Mouse (Mus musculus): ENCODE results near the gene Pfn1. TPM values are rescaled to one million over a fixed set of nuclear protein-coding genes. Genes with fewer than 3 reads are reported as not detected.

Pfn1 gene
- polyA plus RNA-seq, 1 experiment: 9,580 TPM

- no peaks in the 10 kb centered on the region for H3K9me3 ChIP-seq
- no peak overlapping the region for H3K4me3 ChIP-seq (replicated peaks)
- H3K4me1 ChIP-seq: peaks cover 40% of the 10 kb centered on the region
- H3K36me3 ChIP-seq (replicated peaks; ENCODE audit: low read length): peaks cover 17% of the 10 kb centered on the region
- TF ChIP-seq FLI1 (IDR thresholded peaks at IDR 0.05; ENCODE audit: low read length): no peak
- TF ChIP-seq GATA1 (IDR thresholded peaks at IDR 0.05; ENCODE audit: borderline replicate concordance, low read length): no peak
- peaks cover 22% of the 10 kb centered on the region for H3K27me3 ChIP-seq (replicated peaks)
Measured at GRCm38 (mm10) chr11:70689578-70689977, 35.1 kb upstream of the Pfn1 start.

GRCm38 (mm10) chr11:70688372-70688771 is 33.9 kb upstream of the Pfn1 start:
- H3K27me3 ChIP-seq (replicated peaks): peaks cover 16% of the 10 kb centered on the region
- no peaks in the 10 kb centered on the region for H3K9me3 ChIP-seq
- peaks cover 48% of the 10 kb centered on the region for H3K4me1 ChIP-seq
- peaks cover 29% of the 10 kb centered on the region for H3K36me3 ChIP-seq (replicated peaks; ENCODE audit: low read length)
- no peak for TF ChIP-seq GATA1 (IDR thresholded peaks at IDR 0.05; ENCODE audit: borderline replicate concordance, low read length)
- TF ChIP-seq FLI1 (IDR thresholded peaks at IDR 0.05; ENCODE audit: low read length): no peak
- H3K4me3 ChIP-seq (replicated peaks): peak overlapping the region; percentile 95

GRCm38 (mm10) chr11:70687601-70688199 is 33.3 kb upstream of the Pfn1 start, which contains the start of gene Camta2:
Gene Camta2 (minus strand): TSS chr11:70688105.
- TF ChIP-seq FLI1 (IDR thresholded peaks at IDR 0.05; ENCODE audit: low read length) (no peak), GATA1 (IDR thresholded peaks at IDR 0.05; ENCODE audit: borderline replicate concordance, low read length) (no peak)
- H3K9me3 ChIP-seq: no peaks in the 10 kb centered on the region
- H3K4me3 ChIP-seq (replicated peaks): peak within 1 kb of the TSS; percentile 95
- H3K27me3 ChIP-seq (replicated peaks): peaks cover 15% of the 10 kb centered on the region
- H3K4me1 ChIP-seq: peaks cover 54% of the 10 kb centered on the region
- peaks cover 36% of the 10 kb centered on the region for H3K36me3 ChIP-seq (replicated peaks; ENCODE audit: low read length)

GRCm38 (mm10) chr11:70686901-70687566 is 32.6 kb upstream of the Pfn1 start:
- Histone ChIP-seq H3K9me3 (no peaks in the 10 kb centered on the region), H3K27me3 (replicated peaks) (peaks cover 13% of the 10 kb centered on the region), H3K4me3 (replicated peaks) (peak overlapping the region; percentile 95), H3K36me3 (replicated peaks; ENCODE audit: low read length) (peaks cover 43% of the 10 kb centered on the region), H3K4me1 (peaks cover 61% of the 10 kb centered on the region)
- TF ChIP-seq FLI1 (IDR thresholded peaks at IDR 0.05; ENCODE audit: low read length) (no peak), GATA1 (IDR thresholded peaks at IDR 0.05; ENCODE audit: borderline replicate concordance, low read length) (no peak)

GRCm38 (mm10) chr11:70683640-70684039 is 29.2 kb upstream of the Pfn1 start:
- Histone ChIP-seq H3K9me3 (no peaks in the 10 kb centered on the region), H3K27me3 (replicated peaks) (no peaks in the 10 kb centered on the region), H3K4me1 (peaks cover 74% of the 10 kb centered on the region), H3K4me3 (replicated peaks) (no peak overlapping the region), H3K36me3 (replicated peaks; ENCODE audit: low read length) (peaks cover 76% of the 10 kb centered on the region)
- no peak for TF ChIP-seq FLI1 (IDR thresholded peaks at IDR 0.05; ENCODE audit: low read length)
- TF ChIP-seq GATA1 (IDR thresholded peaks at IDR 0.05; ENCODE audit: borderline replicate concordance, low read length): no peak

GRCm38 (mm10) chr11:70681897-70682581 is 27.6 kb upstream of the Pfn1 start:
- Histone ChIP-seq H3K36me3 (replicated peaks; ENCODE audit: low read length) (peaks cover 91% of the 10 kb centered on the region), H3K9me3 (no peaks in the 10 kb centered on the region), H3K27me3 (replicated peaks) (no peaks in the 10 kb centered on the region), H3K4me1 (peaks cover 66% of the 10 kb centered on the region), H3K4me3 (replicated peaks) (no peak overlapping the region)
- TF ChIP-seq GATA1 (IDR thresholded peaks at IDR 0.05; ENCODE audit: borderline replicate concordance, low read length) (no peak), FLI1 (IDR thresholded peaks at IDR 0.05; ENCODE audit: low read length) (no peak)

- no peak overlapping the region for H3K4me3 ChIP-seq (replicated peaks)
- H3K4me1 ChIP-seq: peaks cover 62% of the 10 kb centered on the region
- no peak for TF ChIP-seq FLI1 (IDR thresholded peaks at IDR 0.05; ENCODE audit: low read length)
- TF ChIP-seq GATA1 (IDR thresholded peaks at IDR 0.05; ENCODE audit: borderline replicate concordance, low read length): no peak
- H3K36me3 ChIP-seq (replicated peaks; ENCODE audit: low read length): peaks cover 98% of the 10 kb centered on the region
- no peaks in the 10 kb centered on the region for H3K9me3 ChIP-seq
- no peaks in the 10 kb centered on the region for H3K27me3 ChIP-seq (replicated peaks)
Measured at GRCm38 (mm10) chr11:70681170-70681569, 26.7 kb upstream of the Pfn1 start.

- H3K36me3 ChIP-seq (replicated peaks; ENCODE audit: low read length): peaks cover 98% of the 10 kb centered on the region
Measured at GRCm38 (mm10) chr11:70679894-70680293, 25.4 kb upstream of the Pfn1 start.

GRCm38 (mm10) chr11:70679361-70679760 is 24.9 kb upstream of the Pfn1 start:
- peaks cover 57% of the 10 kb centered on the region for H3K4me1 ChIP-seq
- H3K9me3 ChIP-seq: no peaks in the 10 kb centered on the region
- peaks cover 98% of the 10 kb centered on the region for H3K36me3 ChIP-seq (replicated peaks; ENCODE audit: low read length)
- H3K4me3 ChIP-seq (replicated peaks): peak overlapping the region; percentile 2
- no peak for TF ChIP-seq GATA1 (IDR thresholded peaks at IDR 0.05; ENCODE audit: borderline replicate concordance, low read length)
- TF ChIP-seq FLI1 (IDR thresholded peaks at IDR 0.05; ENCODE audit: low read length): no peak
- no peaks in the 10 kb centered on the region for H3K27me3 ChIP-seq (replicated peaks)

More at GRCm38 (mm10) chr11:70679894-70680293, 25.4 kb upstream of the Pfn1 start:
- no peaks in the 10 kb centered on the region for H3K27me3 ChIP-seq (replicated peaks)
- no peaks in the 10 kb centered on the region for H3K9me3 ChIP-seq
- peaks cover 55% of the 10 kb centered on the region for H3K4me1 ChIP-seq
- H3K4me3 ChIP-seq (replicated peaks): no peak overlapping the region
- TF ChIP-seq GATA1 (IDR thresholded peaks at IDR 0.05; ENCODE audit: borderline replicate concordance, low read length): no peak

GRCm38 (mm10) chr11:70678576-70678975 is 24.1 kb upstream of the Pfn1 start:
- H3K4me1 ChIP-seq: peaks cover 58% of the 10 kb centered on the region
- no peak overlapping the region for H3K4me3 ChIP-seq (replicated peaks)
- H3K9me3 ChIP-seq: no peaks in the 10 kb centered on the region
- TF ChIP-seq GATA1 (IDR thresholded peaks at IDR 0.05; ENCODE audit: borderline replicate concordance, low read length) (no peak), FLI1 (IDR thresholded peaks at IDR 0.05; ENCODE audit: low read length) (no peak)
- H3K27me3 ChIP-seq (replicated peaks): no peaks in the 10 kb centered on the region
- peaks cover 98% of the 10 kb centered on the region for H3K36me3 ChIP-seq (replicated peaks; ENCODE audit: low read length)

All from megakaryocyte, embryonic 14.5 days (primary cell).